Mouse (Mus musculus): ENCODE measurements around the gene Sipa1l2. TPM values are rescaled to one million over a fixed set of nuclear protein-coding genes. Genes with fewer than 3 reads are reported as not detected.

Sipa1l2 gene
- 12.9 and 17.2 TPM in 2 replicates for polyA plus RNA-seq (2015; fragmentation: Nextera tagmentation; extraction: Ambion mirVana)

DNA sequence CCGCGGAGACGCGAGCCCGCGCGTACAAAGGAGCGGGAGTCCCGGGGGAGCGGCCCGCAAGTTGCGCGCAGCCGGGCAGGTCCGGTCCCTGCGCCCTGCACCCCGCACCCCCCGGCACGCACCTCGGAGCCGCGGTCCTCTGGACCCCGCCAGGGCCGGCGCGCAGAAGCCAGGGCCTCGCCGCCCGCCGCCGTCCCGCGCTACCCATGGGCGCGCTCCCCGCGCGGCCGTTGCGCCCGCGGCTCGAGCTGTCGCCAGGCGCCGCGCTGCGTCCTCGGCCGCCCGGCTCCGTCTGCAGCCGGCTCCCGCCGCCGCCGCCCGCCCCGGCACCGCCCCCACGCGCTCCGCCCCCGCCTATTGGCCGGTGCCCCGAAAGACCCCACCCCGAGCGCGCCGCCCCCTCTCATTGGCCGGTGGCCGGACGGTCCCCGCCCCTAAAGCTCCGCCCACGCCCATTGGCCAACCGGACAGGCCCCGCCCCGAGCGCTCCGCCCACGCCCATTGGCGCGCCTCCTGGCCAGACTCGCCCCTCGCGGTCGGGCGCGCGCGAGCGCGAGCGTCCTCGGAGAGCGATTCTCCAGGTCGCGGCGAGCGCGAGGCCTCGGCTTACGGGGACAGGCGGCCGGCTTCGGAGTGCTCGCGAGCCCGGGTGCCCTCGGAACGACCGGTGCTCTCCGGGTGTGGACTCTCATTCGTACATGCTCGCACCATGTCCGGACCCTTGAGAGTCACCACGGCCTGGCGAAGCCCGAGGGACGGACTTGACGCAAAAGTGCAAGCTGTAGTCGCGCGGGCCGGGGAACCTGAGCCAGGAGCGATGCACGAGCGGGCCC, at the start of gene Sipa1l2:
Gene Sipa1l2, minus strand, starts transcription at position 276 of the 833 bp plus-strand sequence.
- H3K9me3 ChIP-seq, result 0 out of 2 replicates have a peak, but pooled peaks cover 3% of the 10 kb centered on the region
- peaks cover 39% of the 10 kb centered on the region for H3K4me1 ChIP-seq
- H3K36me3 ChIP-seq, result no peaks in the 10 kb centered on the region
- peak within 1 kb of the TSS; percentile 65 for H3K4me3 ChIP-seq
- under 1% methylated on average over 76 of the region's 129 CpGs for WGBS
- peak within 1 kb of the TSS; percentile 94 for H3K4me2 ChIP-seq (replicated peaks)
- H3K27ac ChIP-seq, result peak within 1 kb of the TSS; percentile 23; the same call in 1 of the 2 replicates
- H3K9ac ChIP-seq, result peak within 1 kb of the TSS; percentile 77
- H3K27me3 ChIP-seq, result 0 out of 2 replicates have a peak, but pooled peaks cover 16% of the 10 kb centered on the region
- ATAC-seq (ENCODE audit: low FRiP score, low read depth), result peak; percentile 89

DNA sequence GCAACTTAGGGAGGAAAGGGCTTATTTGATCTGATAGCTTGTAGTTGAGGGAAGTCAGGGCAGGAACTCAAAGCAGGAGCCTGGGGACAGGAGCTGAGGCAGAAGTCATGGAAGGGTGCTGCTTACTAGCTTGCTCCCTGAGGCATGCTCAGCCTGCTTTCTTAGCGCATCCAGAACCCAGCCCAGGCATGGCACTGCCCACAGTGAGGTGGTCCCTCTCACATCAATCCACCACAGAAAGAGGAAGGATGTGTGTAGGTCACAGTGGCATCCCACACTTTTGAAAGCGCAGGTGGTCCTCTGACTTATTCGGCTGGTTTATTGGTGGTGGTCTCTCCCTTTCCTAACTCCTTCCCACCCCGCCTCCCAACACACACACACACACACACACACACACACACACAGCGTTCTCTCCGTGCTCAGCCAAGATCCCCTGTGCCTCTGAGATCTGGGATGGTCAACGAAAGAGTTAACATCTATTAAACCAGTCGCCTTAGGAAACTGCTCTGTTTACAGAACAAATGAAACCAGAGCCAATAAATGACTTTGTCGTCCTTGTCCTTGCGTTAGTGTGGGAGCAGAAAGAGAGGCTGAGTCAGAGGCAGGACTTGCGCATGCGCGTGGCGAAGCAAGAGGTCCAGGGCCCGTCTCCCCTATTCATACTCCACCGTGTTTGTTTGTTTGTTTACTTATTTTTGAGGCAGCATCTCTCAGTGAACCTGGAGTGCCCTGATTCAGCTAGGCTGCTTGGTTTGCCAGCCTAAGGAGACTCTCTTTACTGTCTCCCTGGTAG, 49.1 kb upstream of the Sipa1l2 start:
- no peak overlapping the region for H3K4me3 ChIP-seq
- no peak for ATAC-seq (ENCODE audit: low FRiP score, low read depth)
- peaks cover 37% of the 10 kb centered on the region for H3K4me1 ChIP-seq
- 58% methylated on average over 16 of the region's 16 CpGs for WGBS
- no peak overlapping the region for H3K27ac ChIP-seq
- H3K27me3 ChIP-seq, result no peaks in the 10 kb centered on the region
- no peaks in the 10 kb centered on the region for H3K36me3 ChIP-seq
- H3K4me2 ChIP-seq (replicated peaks), result no peak overlapping the region; the same call in 1 of the 2 replicates
- no peak overlapping the region for H3K9ac ChIP-seq
- H3K9me3 ChIP-seq, result 0 out of 2 replicates have a peak, but pooled peaks cover 1% of the 10 kb centered on the region

DNA sequence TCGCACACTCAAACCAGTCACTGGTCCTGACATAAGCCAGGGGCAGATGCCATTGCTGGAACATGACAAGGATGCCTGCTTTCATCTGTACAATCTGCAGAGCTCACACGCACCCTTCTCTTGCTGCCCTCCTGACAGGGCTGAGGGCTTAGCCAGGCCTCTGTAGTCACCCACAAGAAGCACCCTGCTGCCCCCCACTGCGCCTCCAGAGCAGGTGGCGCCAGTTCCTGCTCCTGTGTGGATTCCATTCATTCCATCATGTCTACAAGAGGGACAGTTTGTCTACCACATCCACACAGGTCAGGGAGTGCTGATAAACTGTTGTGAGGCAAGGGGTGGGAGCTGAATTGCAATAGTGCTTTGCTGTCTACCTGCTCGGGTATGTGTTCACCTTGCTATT, 47.3 kb upstream of the Sipa1l2 start:
- Histone ChIP-seq H3K27me3 (no peaks in the 10 kb centered on the region), H3K36me3 (no peaks in the 10 kb centered on the region), H3K4me1 (peaks cover 35% of the 10 kb centered on the region), H3K4me3 (no peak overlapping the region), H3K9me3 (peaks cover 8% of the 10 kb centered on the region; the same call in 1 of the 2 replicates), H3K4me2 (replicated peaks) (no peak overlapping the region), H3K9ac (no peak overlapping the region), H3K27ac (no peak overlapping the region)
- ATAC-seq (ENCODE audit: low FRiP score, low read depth), result no peak
- WGBS, result 65% methylated on average over 5 of the region's 5 CpGs

DNA sequence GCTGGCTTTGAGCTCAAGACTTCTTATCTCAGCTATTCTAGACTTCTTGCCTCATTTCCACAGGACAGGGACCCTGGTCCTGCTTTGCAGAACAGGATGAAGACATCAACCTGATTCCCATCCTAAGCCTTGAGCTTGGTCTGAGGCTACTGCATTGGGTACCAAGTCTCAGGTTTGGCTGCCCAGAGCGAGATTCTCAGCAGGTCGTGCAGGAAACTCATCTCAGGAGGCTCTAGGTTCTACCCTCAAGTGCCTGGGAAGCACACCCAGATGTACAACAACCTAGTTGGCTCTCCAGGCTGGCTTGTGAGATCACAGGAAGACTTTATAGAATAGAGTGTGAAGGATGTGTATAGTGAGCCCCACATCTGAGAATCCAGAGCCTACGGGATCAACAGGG, 46.4 kb upstream of the Sipa1l2 start:
- H3K27ac ChIP-seq, result no peak overlapping the region
- peaks cover 8% of the 10 kb centered on the region; the same call in 1 of the 2 replicates for H3K9me3 ChIP-seq
- H3K4me1 ChIP-seq, result peaks cover 44% of the 10 kb centered on the region
- WGBS, result 78% methylated on average over 3 of the region's 3 CpGs
- no peak overlapping the region for H3K9ac ChIP-seq
- no peak overlapping the region for H3K4me2 ChIP-seq (replicated peaks)
- no peaks in the 10 kb centered on the region for H3K27me3 ChIP-seq
- no peaks in the 10 kb centered on the region for H3K36me3 ChIP-seq
- H3K4me3 ChIP-seq, result no peak overlapping the region
- no peak for ATAC-seq (ENCODE audit: low FRiP score, low read depth)

DNA sequence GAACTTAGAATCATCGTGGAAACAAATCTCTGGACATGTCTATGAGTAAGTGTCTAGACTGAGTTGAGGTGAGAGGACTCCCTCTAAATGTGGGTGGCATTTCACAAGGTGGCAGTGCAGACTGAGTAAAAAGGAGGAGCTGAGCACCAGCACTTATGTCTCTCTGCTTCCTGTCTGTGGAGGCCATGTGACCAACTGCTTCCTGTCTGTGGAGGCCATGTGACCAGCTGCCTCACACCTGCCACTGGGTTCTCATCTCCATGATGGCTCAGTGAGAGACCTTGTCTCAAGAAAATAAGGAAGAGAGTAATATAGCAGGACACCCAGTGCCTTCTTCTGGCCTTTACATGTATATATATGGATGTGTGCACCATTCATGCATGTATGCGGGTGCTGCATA, 43.9 kb upstream of the Sipa1l2 start:
- peaks cover 31% of the 10 kb centered on the region for H3K4me1 ChIP-seq
- WGBS, result 98% methylated on average over 2 of the region's 2 CpGs
- H3K9me3 ChIP-seq, result peaks cover 8% of the 10 kb centered on the region; the same call in 1 of the 2 replicates
- no peak overlapping the region for H3K27ac ChIP-seq
- no peaks in the 10 kb centered on the region for H3K27me3 ChIP-seq
- H3K4me3 ChIP-seq, result no peak overlapping the region
- H3K36me3 ChIP-seq, result no peaks in the 10 kb centered on the region
- no peak overlapping the region for H3K4me2 ChIP-seq (replicated peaks)
- H3K9ac ChIP-seq, result no peak overlapping the region
- no peak for ATAC-seq (ENCODE audit: low FRiP score, low read depth)

DNA sequence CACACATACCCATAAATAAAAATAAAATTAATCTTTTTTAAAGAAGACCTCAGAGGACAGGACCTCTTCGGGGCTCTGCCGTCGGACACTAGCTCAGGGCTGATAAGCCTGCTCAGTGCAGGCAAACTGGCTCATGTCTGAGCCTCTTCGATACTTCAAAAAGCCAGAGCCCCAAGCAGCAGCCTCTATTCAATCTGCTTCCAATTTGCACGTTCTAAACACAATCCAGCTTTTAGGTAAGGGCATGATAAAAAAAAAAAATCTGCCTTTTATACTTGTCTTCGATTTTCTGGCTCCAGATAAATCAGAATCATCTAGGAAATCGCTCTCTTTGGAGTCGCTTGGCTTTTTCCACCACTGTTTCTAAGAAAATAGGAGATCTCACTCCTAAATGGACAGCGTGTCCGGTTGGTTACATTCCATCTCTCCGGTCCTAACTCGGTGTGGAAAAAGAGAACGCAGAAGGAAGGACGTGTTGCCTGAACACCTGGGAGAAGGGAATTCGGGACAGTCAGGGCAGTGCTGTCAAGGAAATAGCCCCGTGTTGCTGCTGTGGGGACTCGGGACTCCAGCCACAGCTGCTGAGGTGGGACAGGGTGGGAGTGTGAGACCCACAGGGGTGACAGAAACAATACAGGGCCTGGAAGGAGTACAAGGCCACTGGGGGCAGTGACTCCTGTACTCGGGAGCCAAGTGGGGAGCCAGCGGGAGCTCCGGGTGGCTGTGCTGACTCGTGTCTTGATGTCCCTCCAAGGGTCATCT, 42.4 kb upstream of the Sipa1l2 start:
- Histone ChIP-seq H3K9me3 (peaks cover 8% of the 10 kb centered on the region; the same call in 1 of the 2 replicates), H3K27ac (peak overlapping the region; percentile 81), H3K4me2 (replicated peaks) (peak overlapping the region; percentile 27; the same call in 1 of the 2 replicates), H3K27me3 (0 out of 2 replicates have a peak, but pooled peaks cover 4% of the 10 kb centered on the region), H3K4me1 (peaks cover 20% of the 10 kb centered on the region), H3K36me3 (no peaks in the 10 kb centered on the region), H3K4me3 (no peak overlapping the region), H3K9ac (no peak overlapping the region)
- WGBS, result 35% methylated on average over 21 of the region's 21 CpGs
- no peak for ATAC-seq (ENCODE audit: low FRiP score, low read depth)

DNA sequence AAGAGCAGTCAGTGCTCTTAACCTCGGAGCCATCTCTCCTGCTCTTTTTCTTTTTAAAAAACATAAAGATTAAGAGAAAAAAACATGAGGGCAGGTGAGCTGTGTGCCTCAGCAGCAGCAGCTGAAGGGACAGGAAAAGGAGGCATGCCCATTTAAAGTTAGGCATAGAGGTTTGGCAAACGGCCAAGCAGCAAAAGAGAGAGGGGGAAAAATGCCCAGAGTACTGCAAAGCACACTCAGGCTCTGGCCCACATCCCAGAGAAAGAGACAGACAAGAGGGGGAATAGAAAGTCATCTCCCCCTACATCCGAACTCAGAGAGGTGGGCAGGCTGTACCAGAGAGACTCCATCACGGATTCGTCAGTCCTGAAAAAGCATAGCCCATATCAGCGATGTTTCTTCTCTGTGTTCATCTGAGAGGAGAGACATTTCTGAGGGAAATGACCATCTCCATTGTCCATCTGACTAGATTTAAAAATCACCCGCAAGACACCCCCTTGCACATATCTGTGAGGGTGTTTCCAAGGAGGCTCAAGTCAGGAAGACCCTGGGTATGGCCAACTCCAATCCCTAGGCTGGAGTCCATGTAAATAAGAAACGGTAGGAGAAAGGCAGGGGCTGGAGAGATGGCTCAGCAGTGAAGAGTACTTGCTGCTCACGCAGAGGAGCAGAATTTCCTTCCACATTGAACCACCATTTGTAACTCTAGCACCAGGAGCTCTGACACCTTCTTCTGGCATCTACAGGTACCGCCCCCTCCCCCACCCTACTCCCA, 41.6 kb upstream of the Sipa1l2 start:
- WGBS, result 79% methylated on average over 10 of the region's 10 CpGs
- H3K9ac ChIP-seq, result no peak overlapping the region

DNA sequence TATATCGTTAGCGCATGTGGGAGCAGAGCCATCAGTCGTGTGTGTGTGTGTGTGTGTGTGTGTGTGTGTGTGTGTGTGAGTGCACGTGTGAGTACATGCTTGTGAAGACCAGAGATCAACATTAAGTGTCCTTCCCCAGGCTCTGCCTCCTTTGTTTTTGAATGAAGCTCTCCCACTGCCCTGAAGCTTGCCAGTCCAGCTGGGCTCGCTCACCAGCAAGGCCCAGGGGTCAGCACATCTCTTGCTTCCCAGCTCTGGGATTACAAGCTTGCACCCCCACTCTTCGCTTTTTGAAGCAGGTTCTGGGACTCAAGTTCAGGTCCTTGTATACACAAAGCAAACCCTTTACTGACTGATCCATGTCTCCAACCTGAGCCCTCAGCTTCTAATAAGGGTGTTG, 40.1 kb upstream of the Sipa1l2 start:
- no peaks in the 10 kb centered on the region for H3K36me3 ChIP-seq
- no peak overlapping the region for H3K4me3 ChIP-seq
- ATAC-seq (ENCODE audit: low FRiP score, low read depth), result no peak

More for the DNA sequence above, 41.6 kb upstream of the Sipa1l2 start:
- H3K4me1 ChIP-seq, result peaks cover 17% of the 10 kb centered on the region
- no peak overlapping the region for H3K4me2 ChIP-seq (replicated peaks)
- peaks cover 8% of the 10 kb centered on the region; the same call in 1 of the 2 replicates for H3K9me3 ChIP-seq
- peak overlapping the region; percentile 81; the same call in 1 of the 2 replicates for H3K27ac ChIP-seq
- no peaks in the 10 kb centered on the region for H3K36me3 ChIP-seq
- ATAC-seq (ENCODE audit: low FRiP score, low read depth), result no peak
- H3K27me3 ChIP-seq, result 0 out of 2 replicates have a peak, but pooled peaks cover 4% of the 10 kb centered on the region
- H3K4me3 ChIP-seq, result no peak overlapping the region

DNA sequence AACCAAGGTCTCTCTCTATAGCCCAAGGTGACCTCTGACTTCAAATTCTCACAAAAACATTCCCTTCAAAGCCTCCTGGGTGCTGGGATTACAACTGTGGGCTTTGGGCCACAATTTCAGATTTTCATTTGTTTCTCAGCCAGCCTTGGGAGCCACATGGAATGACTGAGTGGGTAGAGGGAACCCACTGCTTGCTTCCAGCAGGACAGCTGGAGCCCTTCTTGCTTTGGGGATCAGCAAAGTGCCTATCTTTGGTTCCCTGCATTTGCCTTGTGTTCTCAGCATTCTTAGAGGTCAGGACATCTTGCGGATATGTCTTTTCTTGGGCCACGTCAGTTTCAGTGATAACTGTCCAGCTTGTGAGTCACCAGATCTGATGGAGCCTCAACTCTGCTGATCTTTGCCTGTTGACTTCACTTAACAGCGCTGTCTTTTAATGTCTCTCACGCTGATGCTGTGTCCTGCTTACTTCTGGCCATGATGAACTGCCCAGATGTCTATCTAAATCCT, 38.2 kb upstream of the Sipa1l2 start:
- Histone ChIP-seq H3K9ac (no peak overlapping the region), H3K4me3 (no peak overlapping the region), H3K27ac (no peak overlapping the region), H3K27me3 (0 out of 2 replicates have a peak, but pooled peaks cover 4% of the 10 kb centered on the region), H3K4me2 (replicated peaks) (no peak overlapping the region), H3K9me3 (no peaks in the 10 kb centered on the region), H3K36me3 (no peaks in the 10 kb centered on the region), H3K4me1 (peaks cover 30% of the 10 kb centered on the region)
- ATAC-seq (ENCODE audit: low FRiP score, low read depth), result no peak
- 83% methylated on average over 4 of the region's 4 CpGs for WGBS

More for the DNA sequence above, 40.1 kb upstream of the Sipa1l2 start:
- WGBS, result 82% methylated on average over 6 of the region's 6 CpGs
- Histone ChIP-seq H3K9me3 (peaks cover 8% of the 10 kb centered on the region; the same call in 1 of the 2 replicates), H3K27me3 (0 out of 2 replicates have a peak, but pooled peaks cover 4% of the 10 kb centered on the region), H3K4me2 (replicated peaks) (no peak overlapping the region), H3K27ac (no peak overlapping the region), H3K4me1 (peaks cover 24% of the 10 kb centered on the region), H3K9ac (no peak overlapping the region)

DNA sequence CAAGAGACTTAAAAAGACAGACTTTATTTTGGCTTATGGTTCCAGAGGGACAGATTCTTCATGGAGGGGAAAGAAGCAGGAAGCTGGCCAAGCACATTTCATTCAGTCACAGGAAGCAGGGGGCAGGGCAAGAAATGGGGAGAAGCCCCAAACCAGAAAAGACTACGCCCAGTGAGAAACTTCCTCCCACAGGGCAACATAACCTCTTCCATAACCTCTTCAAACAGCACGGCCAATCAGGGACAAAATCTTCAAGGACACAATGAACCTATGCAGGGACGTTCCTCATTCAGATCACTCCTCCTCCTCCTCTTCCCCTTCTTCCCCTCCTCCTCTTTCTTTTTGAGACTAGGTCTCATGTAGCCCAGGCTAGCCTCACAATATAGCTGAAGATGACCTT, 37.3 kb upstream of the Sipa1l2 start:
- no peak overlapping the region for H3K9ac ChIP-seq
- no peaks in the 10 kb centered on the region for H3K36me3 ChIP-seq
- no peak overlapping the region for H3K27ac ChIP-seq
- no peak for ATAC-seq (ENCODE audit: low FRiP score, low read depth)
- WGBS, result 60% methylated on average over 3 of the region's 3 CpGs
- no peak overlapping the region for H3K4me2 ChIP-seq (replicated peaks)
- H3K4me3 ChIP-seq, result no peak overlapping the region
- H3K9me3 ChIP-seq, result no peaks in the 10 kb centered on the region
- 0 out of 2 replicates have a peak, but pooled peaks cover 4% of the 10 kb centered on the region for H3K27me3 ChIP-seq
- H3K4me1 ChIP-seq, result peaks cover 24% of the 10 kb centered on the region
